Mouse (Mus musculus): ENCODE measurements around the gene Dusp21.

DNA sequence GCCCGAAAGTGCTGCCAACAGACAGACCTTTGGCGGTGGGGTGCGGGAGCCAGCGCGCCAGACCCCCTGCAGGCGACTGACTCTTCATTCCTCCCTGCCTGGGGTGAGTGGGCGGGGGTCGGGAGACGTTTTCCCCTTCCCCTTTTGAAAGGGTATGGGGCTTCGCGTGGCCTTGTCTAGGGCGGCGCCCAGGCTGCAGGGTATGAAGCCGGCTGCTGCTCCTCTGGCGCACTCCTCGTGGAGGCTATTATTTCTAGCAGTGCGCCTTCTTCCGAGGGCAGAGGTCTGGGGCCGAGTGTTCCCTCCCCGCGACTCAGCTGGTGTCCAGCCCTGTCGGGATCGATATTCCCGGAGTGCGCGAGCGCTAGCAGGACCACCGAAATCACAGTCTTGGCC, 16.1 kb downstream of the Dusp21 start:
- TF ChIP-seq CTCF (IDR thresholded peaks at IDR 0.05; ENCODE audit: low read depth, low read length): no peak
- no peak for TF ChIP-seq TAL1 (conservative IDR thresholded peaks at IDR 0.05; ENCODE audit: low read depth, low read length)
- no peak for TF ChIP-seq GATA1 (IDR thresholded peaks at IDR 0.05; ENCODE audit: borderline replicate concordance, low read length)
- no peak for TF ChIP-seq POLR2AphosphoS5 (IDR thresholded peaks at IDR 0.05; ENCODE audit: insufficient replicate concordance, low read depth, low read length)

All from G1E (cell line).